Mouse (Mus musculus): ENCODE measurements around the gene Nrn1l.
A peak's percentile ranks its signal among the peaks of the same experiment; 100 is the strongest.

DNA sequence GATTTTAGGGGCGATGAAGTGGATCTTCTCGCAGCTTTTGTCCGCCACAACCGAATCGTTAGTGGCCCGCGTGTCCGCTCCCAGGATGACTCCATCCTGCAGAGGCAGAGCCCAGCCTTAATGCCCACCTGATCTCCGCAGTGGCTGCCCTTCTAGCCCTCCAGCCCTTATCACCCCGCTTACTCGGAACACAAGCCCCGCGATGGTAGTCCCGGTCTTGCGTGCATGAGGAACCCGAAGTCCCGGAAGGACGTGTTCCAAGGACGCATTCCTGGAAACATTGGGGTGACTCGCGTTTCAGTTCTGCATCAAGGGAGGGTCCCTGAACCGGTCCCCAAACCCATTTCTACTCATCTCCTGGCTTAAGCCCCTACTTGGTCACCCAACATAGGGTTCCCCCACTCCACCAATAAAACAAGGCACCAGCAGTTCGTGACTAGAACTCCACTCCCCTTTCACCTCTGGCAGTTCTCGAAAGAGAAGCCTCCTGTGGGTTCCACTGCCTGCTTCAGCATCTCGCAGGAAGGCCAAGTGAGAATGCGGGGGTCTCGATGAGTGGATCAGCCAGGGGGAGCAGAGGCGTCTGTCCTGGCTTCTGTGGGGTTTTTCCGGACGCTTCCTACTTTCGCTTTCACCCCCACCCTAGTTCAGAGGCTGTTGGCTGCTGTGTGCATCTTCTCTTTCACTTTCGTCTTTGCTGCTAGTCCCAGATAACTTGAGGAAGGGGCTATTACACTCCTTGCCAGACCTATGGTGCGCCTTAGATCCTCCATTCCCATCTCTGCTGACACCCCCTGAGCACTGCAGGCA is 44.3 kb downstream of the Nrn1l start:
- 0 out of 2 replicates have a peak, but pooled peaks have one; percentile 6 for TF ChIP-seq EP300 (IDR thresholded peaks at IDR 0.05; ENCODE audit: insufficient read depth, low read depth, low read length)
- TF ChIP-seq POLR2A (IDR thresholded peaks at IDR 0.05; ENCODE audit: insufficient read depth, low read depth, low read length), result peak; percentile 58; the same call in 1 of the 2 replicates
- TF ChIP-seq CTCF (IDR thresholded peaks at IDR 0.05), result 0 out of 2 replicates have a peak, but pooled peaks have one; percentile 11
